Mouse (Mus musculus) MEL (cell line): ENCODE results near the gene Sbno2. TPM values are rescaled to one million over a fixed set of nuclear protein-coding genes. Genes with fewer than 3 reads are reported as not detected.

Experiments used
- DNase-seq: peaks from one replicate; pipeline ENCODE4 v3.0.0; 2011; ENCODE audit warnings: low read depth, low spot score
- H3K27ac ChIP-seq: 2 replicates; pipeline ENCODE4 v1.5.1; 2012; ENCODE audit warnings: low read depth, mild to moderate bottlenecking, control low read depth, low read length, moderate library complexity; ENCODE audit not compliant: control insufficient read depth
- H3K27me3 ChIP-seq, 2 experiments: fragments of 150-350 bp in 1 of 2; sonication (generic) in 1 of 2; 2 replicates each; pipeline ENCODE4 v1.6.1; 2012; ENCODE audit warnings: low read length in 2 of 2, mild to moderate bottlenecking in 2 of 2, improper control_type of control experiment in 1 of 2, moderate library complexity in 1 of 2; ENCODE audit not compliant: insufficient read depth in 2 of 2, control insufficient read depth in 1 of 2
- H3K36me3 ChIP-seq, 2 experiments: 2 replicates each; pipeline ENCODE4 v1.6.1; 2012 to 2014; ENCODE audit warnings: low read length in 2 of 2, improper control_type of control experiment in 1 of 2, inconsistent platforms in 1 of 2, mild to moderate bottlenecking in 1 of 2; ENCODE audit not compliant: insufficient read depth in 2 of 2, control insufficient read depth in 1 of 2
- H3K4me1 ChIP-seq, 2 experiments: fragments of 150-350 bp in 1 of 2; sonication (generic) in 1 of 2; 2 replicates each; pipeline ENCODE4 v1.6.1; 2012; ENCODE audit warnings: low read length in 2 of 2, improper control_type of control experiment in 1 of 2, mild to moderate bottlenecking in 1 of 2; ENCODE audit not compliant: insufficient read depth in 2 of 2, control insufficient read depth in 1 of 2
- H3K4me3 ChIP-seq, 2 experiments: fragments of 150-350 bp in 1 of 2; sonication (generic) in 1 of 2; 2 replicates each; pipeline ENCODE4 v1.5.1; 2012; ENCODE audit warnings: low read depth in 2 of 2, low read length in 2 of 2, mild to moderate bottlenecking in 2 of 2, moderate library complexity in 2 of 2, control low read depth in 1 of 2, improper control_type of control experiment in 1 of 2; ENCODE audit not compliant: control insufficient read depth in 1 of 2, insufficient read depth in 1 of 2
- H3K79me2 ChIP-seq: 2 replicates; pipeline ENCODE4 v1.6.1; 2012; ENCODE audit warnings: mild to moderate bottlenecking, low read length, moderate library complexity; ENCODE audit not compliant: control insufficient read depth, poor library complexity, insufficient read depth
- H3K9ac ChIP-seq: 2 replicates; pipeline ENCODE4 v1.6.1; 2012; ENCODE audit warnings: low read depth, mild to moderate bottlenecking, control low read depth, low read length, moderate library complexity; ENCODE audit not compliant: control insufficient read depth, poor library complexity, severe bottlenecking
- H3K9me3 ChIP-seq: fragments of 150-350 bp; sonication (generic); replicated peaks from 2 replicates; pipeline ENCODE4 v1.6.1; 2012; ENCODE audit warnings: mild to moderate bottlenecking, low read length, improper control_type of control experiment, moderate library complexity; ENCODE audit not compliant: insufficient read depth
- CTCF ChIP-seq, 3 experiments: IDR thresholded peaks in 2 of 3; conservative IDR thresholded peaks in 1 of 3; 2 replicates each; pipeline ENCODE4 v1.5.1; 2011 to 2012; ENCODE audit warnings: low read length in 3 of 3, low read depth in 2 of 3, mild to moderate bottlenecking in 2 of 3, improper control_type of control experiment in 1 of 3, inconsistent platforms in 1 of 3, mixed read lengths in 1 of 3, moderate library complexity in 1 of 3; ENCODE audit not compliant: control insufficient read depth in 1 of 3, insufficient read depth in 1 of 3, poor library complexity in 1 of 3, severe bottlenecking in 1 of 3
- ELF1 ChIP-seq: IDR thresholded peaks from 2 replicates; pipeline ENCODE4 v1.6.1; 2014; ENCODE audit warnings: low read depth, mild to moderate bottlenecking, inconsistent platforms, low read length, improper control_type of control experiment, moderate library complexity
- EP300 ChIP-seq, 2 experiments: IDR thresholded peaks; 2 replicates each; pipeline ENCODE4 v1.6.1; 2011; ENCODE audit warnings: improper control_type of control experiment in 2 of 2, low read length in 2 of 2, low read depth in 1 of 2, mild to moderate bottlenecking in 1 of 2
- ETS1 ChIP-seq: IDR thresholded peaks from 2 replicates; pipeline ENCODE4 v1.6.1; 2012; ENCODE audit warnings: low read depth, mild to moderate bottlenecking, inconsistent platforms, low read length, improper control_type of control experiment, moderate library complexity
- GATA1 ChIP-seq: IDR thresholded peaks from 2 replicates; pipeline ENCODE4 v1.6.1; 2011; ENCODE audit warnings: low read depth, low read length, improper control_type of control experiment
- HCFC1 ChIP-seq: IDR thresholded peaks from 2 replicates; pipeline ENCODE4 v1.6.1; 2012; ENCODE audit warnings: low read depth, mild to moderate bottlenecking, inconsistent platforms, low read length, improper control_type of control experiment, moderate library complexity
- MAX ChIP-seq: IDR thresholded peaks from 2 replicates; pipeline ENCODE4 v1.6.1; 2011; ENCODE audit warnings: low read length, improper control_type of control experiment
- MAZ ChIP-seq: IDR thresholded peaks from 2 replicates; pipeline ENCODE4 v1.6.1; 2012; ENCODE audit warnings: low read depth, mild to moderate bottlenecking, inconsistent platforms, low read length, improper control_type of control experiment
- MXI1 ChIP-seq: IDR thresholded peaks from 2 replicates; pipeline ENCODE4 v1.6.1; 2011; ENCODE audit warnings: mild to moderate bottlenecking, low read depth, low read length, improper control_type of control experiment
- NELFE ChIP-seq: IDR thresholded peaks from 2 replicates; pipeline ENCODE4 v1.6.1; 2011; ENCODE audit warnings: low read depth, low read length, improper control_type of control experiment
- POLR2A ChIP-seq, 2 experiments: IDR thresholded peaks; 2 replicates each; pipeline ENCODE4 v1.6.1; 2011 to 2012; ENCODE audit warnings: low read length in 2 of 2, mild to moderate bottlenecking in 2 of 2, control low read depth in 1 of 2, improper control_type of control experiment in 1 of 2, low read depth in 1 of 2, moderate library complexity in 1 of 2; ENCODE audit not compliant: control insufficient read depth in 1 of 2, insufficient read depth in 1 of 2, poor library complexity in 1 of 2
- POLR2AphosphoS5 ChIP-seq: IDR thresholded peaks from 2 replicates; pipeline ENCODE4 v1.6.1; 2012; ENCODE audit warnings: low read depth, borderline replicate concordance, mild to moderate bottlenecking, inconsistent platforms, low read length, moderate library complexity, mixed read lengths
- RAD21 ChIP-seq: IDR thresholded peaks from 2 replicates; pipeline ENCODE4 v1.6.1; 2011; ENCODE audit warnings: mild to moderate bottlenecking, low read depth, low read length, improper control_type of control experiment
- SIN3A ChIP-seq: IDR thresholded peaks from 2 replicates; pipeline ENCODE4 v1.6.1; 2012; ENCODE audit warnings: low read length, improper control_type of control experiment, inconsistent platforms
- SMC3 ChIP-seq: IDR thresholded peaks from 2 replicates; pipeline ENCODE4 v1.6.1; 2011; ENCODE audit warnings: low read depth, low read length, improper control_type of control experiment
- TAL1 ChIP-seq: IDR thresholded peaks from 2 replicates; pipeline ENCODE4 v1.6.1; 2012; ENCODE audit warnings: mild to moderate bottlenecking, inconsistent platforms, low read length, moderate library complexity, mixed read lengths
- TBP ChIP-seq: IDR thresholded peaks from 2 replicates; pipeline ENCODE4 v1.8.0; 2011; ENCODE audit warnings: low read depth, low read length, improper control_type of control experiment
- ZMIZ1 ChIP-seq: IDR thresholded peaks from 2 replicates; pipeline ENCODE4 v1.6.1; 2012; ENCODE audit warnings: low read depth, mild to moderate bottlenecking, inconsistent platforms, low read length, improper control_type of control experiment, moderate library complexity
- ZNF384 ChIP-seq: IDR thresholded peaks from 2 replicates; pipeline ENCODE4 v1.6.1; 2012; ENCODE audit warnings: low read depth, mild to moderate bottlenecking, inconsistent platforms, low read length, improper control_type of control experiment
- polyA plus RNA-seq, 2 experiments: library from polyadenylated mRNA; stranded (reverse) in 1 of 2; unstranded in 1 of 2; fragments of >175 nt in 1 of 2; fragments of >200 nt in 1 of 2; gene quantifications; 2 replicates each; pipeline versions ENCODE4 v1.2.1 to v1.2.4; 2012; ENCODE audit warnings: low replicate concordance in 2 of 2, low read depth in 1 of 2; ENCODE audit not compliant: insufficient read length in 2 of 2, insufficient read depth in 1 of 2, missing spikeins in 1 of 2
- total RNA-seq: library from RNA; depleted of rRNA; stranded (reverse); fragments of 300-350 nt; gene quantifications from 2 replicates; pipeline ENCODE4 v1.2.3, GENCODE M21; 2012

The Sbno2 gene
- total and polyA plus RNA-seq, 3 experiments: 15.8 to 29.0 TPM; not detected in 1

DNA sequence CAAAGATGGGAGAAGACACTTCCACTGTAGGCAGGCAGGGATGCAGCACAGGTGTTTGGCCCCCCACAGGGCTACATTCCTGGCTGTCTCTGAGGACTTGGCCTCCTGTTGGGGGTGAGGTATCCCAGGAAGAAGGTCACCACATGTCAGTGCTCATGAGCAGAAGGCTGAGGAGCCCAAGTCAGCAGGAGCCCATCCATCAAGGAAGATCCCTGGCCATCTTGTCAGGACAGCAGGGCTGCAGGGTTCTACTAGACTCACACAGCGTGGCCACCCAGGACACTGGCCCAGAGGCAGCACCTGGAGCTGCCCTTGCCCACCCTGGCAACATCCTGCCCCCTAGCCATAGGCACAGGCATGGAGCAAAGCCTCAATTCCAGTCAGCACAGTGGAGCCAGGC, 29.4 kb downstream of the Sbno2 start:
- no peaks in the 10 kb centered on the region for H3K9me3 ChIP-seq
- no peak overlapping the region for H3K9ac ChIP-seq
- H3K4me3 ChIP-seq: no peak overlapping the region
- no peak for DNase-seq
- TF ChIP-seq ZMIZ1 (no peak), HCFC1 (no peak), RAD21 (no peak), MXI1 (no peak)
- 0 out of 2 replicates have a peak overlapping the region, but pooled peaks have one; percentile 18 for H3K27ac ChIP-seq
- H3K36me3 ChIP-seq: peaks cover 0 to 16% of the 10 kb centered on the region in 2 experiments; a peak in 3 of 4 replicates
- no peaks in the 10 kb centered on the region; the same call in 1 of the 2 replicates for H3K79me2 ChIP-seq
- no peaks in the 10 kb centered on the region for H3K27me3 ChIP-seq
- H3K4me1 ChIP-seq: peaks cover 0 to 20% of the 10 kb centered on the region in 2 experiments; a peak in 2 of 4 replicates

DNA sequence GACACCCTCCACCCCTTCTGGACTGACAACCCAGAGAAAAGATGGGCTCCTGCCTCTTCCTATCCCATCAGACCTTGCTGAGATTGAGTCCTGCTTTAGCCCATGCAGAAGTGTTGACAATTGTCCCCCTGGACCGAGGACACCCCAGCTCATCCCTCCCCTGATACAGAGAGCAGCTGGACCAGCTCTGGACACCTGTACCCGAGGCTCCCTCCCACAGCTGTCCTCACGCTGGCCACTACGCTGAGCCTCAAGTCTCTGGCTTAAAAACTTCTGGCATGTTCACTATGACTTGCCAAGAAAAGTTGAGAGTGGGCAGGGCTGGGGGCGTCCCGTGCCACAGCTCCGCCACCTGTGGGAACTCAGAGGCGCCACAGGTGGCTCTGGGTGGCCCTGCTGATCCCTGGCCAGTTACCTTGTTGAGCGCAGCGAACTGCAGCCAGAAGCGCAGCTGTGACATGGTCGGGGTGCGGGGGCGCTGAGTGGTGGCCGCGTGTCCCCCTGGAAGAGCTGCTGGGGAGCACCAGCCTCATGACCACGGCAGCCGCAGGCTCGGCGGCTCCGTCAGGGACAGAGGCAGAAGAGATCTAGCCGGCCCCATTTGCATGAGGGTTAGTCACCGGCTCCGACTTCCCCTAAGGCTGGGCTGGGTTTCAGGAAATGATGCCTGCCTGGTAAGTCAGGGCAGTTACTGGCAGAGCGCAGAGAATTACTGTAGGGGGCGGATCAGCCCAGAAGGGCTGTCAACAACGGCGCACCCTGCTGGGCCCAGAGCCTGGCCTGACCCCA, 30.4 kb downstream of the Sbno2 start:
- no peaks in the 10 kb centered on the region for H3K27me3 ChIP-seq
- peaks cover 0 to 24% of the 10 kb centered on the region in 2 experiments; a peak in 2 of 4 replicates for H3K4me1 ChIP-seq
- H3K9ac ChIP-seq: peak overlapping the region; percentile 77
- H3K9me3 ChIP-seq: no peaks in the 10 kb centered on the region
- peak; percentile 78 for TF ChIP-seq ELF1
- no peak for TF ChIP-seq TAL1
- TF ChIP-seq MXI1: 0 out of 2 replicates have a peak, but pooled peaks have one; percentile 43
- no peak for TF ChIP-seq NELFE
- peak in 1 of 2 experiments; percentile 45; a peak in 1 of 4 replicates for TF ChIP-seq POLR2A (IDR thresholded peaks at IDR 0.05; ENCODE audit: control insufficient read depth in 1 of 2, insufficient read depth in 1 of 2, low read depth in 1 of 2, low read length in 2 of 2, poor library complexity in 1 of 2)
- peak; percentile 75; the same call in 1 of the 2 replicates for TF ChIP-seq SIN3A
- TF ChIP-seq CTCF (IDR thresholded peaks at IDR 0.05 in 2 of 3, conservative IDR thresholded peaks at IDR 0.05 in 1 of 3; ENCODE audit: control insufficient read depth in 1 of 3, insufficient read depth in 1 of 3, low read depth in 2 of 3, low read length in 3 of 3, poor library complexity in 1 of 3, severe bottlenecking in 1 of 3): peak in 2 of 3 experiments; percentile 50 to 53; a peak in 4 of 6 replicates
- peak; percentile 67 for TF ChIP-seq HCFC1
- no peak for TF ChIP-seq ZNF384
- TF ChIP-seq MAZ: peak; percentile 65
- no peak for TF ChIP-seq POLR2AphosphoS5
- TF ChIP-seq ETS1: peak; percentile 24; the same call in 1 of the 2 replicates
- TF ChIP-seq GATA1: no peak
- TF ChIP-seq MAX: no peak
- 0 out of 4 replicates have a peak, but pooled peaks of 1 of the 2 experiments have one; percentile 6 for TF ChIP-seq EP300 (IDR thresholded peaks at IDR 0.05; ENCODE audit: low read depth in 1 of 2, low read length in 2 of 2)
- TF ChIP-seq SMC3: peak; percentile 20; the same call in 1 of the 2 replicates
- 0 out of 2 replicates have a peak, but pooled peaks have one; percentile 25 for TF ChIP-seq TBP
- TF ChIP-seq, all 39 proteins: peak for 11
- Histone ChIP-seq H3K36me3 (peaks cover 0 to 20% of the 10 kb centered on the region in 2 experiments; a peak in 2 of 4 replicates), H3K27ac (peak overlapping the region; percentile 61), H3K79me2 (no peaks in the 10 kb centered on the region; the same call in 1 of the 2 replicates), H3K4me3 (peak overlapping the region; percentile 51 to 59; a peak in 3 of 4 replicates)
- DNase-seq: peak; percentile 91
